Mouse (Mus musculus) Patski (cell line): Measurements from ENCODE around the gene Tspan18. TPM values are rescaled to one million over a fixed set of nuclear protein-coding genes. Genes with fewer than 3 reads are reported as not detected.

Source experiments
- ATAC-seq: fragments of 100-300 bp; one replicate; pipeline ENCODE4 v1.8.0; 2021
- CTCF ChIA-PET: fragments of 350-600 bp; sonication (Branson Sonifier 250); formaldehyde crosslinking; loops from one replicate; lab custom pipeline; 2022; ENCODE audit warnings: inconsistent platforms; lab: Charles Lee
- POLR2A ChIA-PET: fragments of 350-600 bp; sonication (Branson Sonifier 250); formaldehyde crosslinking; loops from one replicate; lab custom pipeline; 2022; ENCODE audit warnings: antibody characterized with exemption, inconsistent platforms; lab: Charles Lee
- DNase-seq: peaks from one replicate; pipeline ENCODE4 v3.0.0-alpha.2; 2011; ENCODE audit warnings: low read depth, low spot score
- H3K27me3 ChIP-seq: fragments of 371-371 bp; one replicate; pipeline ENCODE4 v1.5.1; 2021
- CTCF ChIP-seq: fragments of 100-300 bp; IDR thresholded peaks from one replicate; pipeline ENCODE4 v1.5.1; 2021
- in situ Hi-C: fragments of 300-500 bp; cut with MboI; formaldehyde crosslinking; loops from 3 replicates; pipeline ENCODE4 v1.11.1; 2018; ENCODE audit warnings: low pct_unique_long_range_greater_than_20kb, mixed read lengths
- polyA plus RNA-seq: library from polyadenylated mRNA; unstranded; gene quantifications from one replicate; pipeline ENCODE4 v1.2.3, GENCODE M21; 2021

Tspan18 gene
- polyA plus RNA-seq, 1 experiment from 2014 or later, result 16.6 TPM

DNA sequence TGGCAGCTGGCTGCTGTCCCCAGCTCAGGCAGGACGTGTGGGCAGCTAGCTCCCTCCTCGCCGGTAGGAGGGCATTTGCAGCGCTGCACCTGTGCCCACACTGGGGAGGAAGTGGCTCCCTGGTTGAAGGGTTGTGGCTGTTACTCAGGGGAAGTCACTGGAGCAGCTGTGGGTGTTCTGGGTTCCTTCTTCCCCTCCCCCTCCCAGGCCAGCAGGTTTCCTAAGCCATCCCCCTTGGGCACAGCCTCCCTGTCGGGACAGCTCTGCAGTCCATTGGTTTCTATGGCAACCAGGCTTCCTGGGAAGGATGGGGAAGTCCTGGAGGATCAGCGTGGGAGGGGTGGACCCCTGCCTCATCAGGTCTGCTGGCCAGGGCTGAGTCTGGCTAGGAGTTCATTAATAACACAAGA lies 141.6 kb downstream of the Tspan18 start:
- DNase-seq (no peak), ATAC-seq (no peak)
- no peak for TF ChIP-seq CTCF
- in situ Hi-C loops, result no loop called here
- CTCF ChIA-PET, result interaction anchor here (1.9 kb wide), 1 partner anchor 123 kb away, joined by 7 read pairs; no protein-coding TSS in a partner anchor
- no peaks in the 10 kb centered on the region for H3K27me3 ChIP-seq
- POLR2A ChIA-PET, result no interaction called here

DNA sequence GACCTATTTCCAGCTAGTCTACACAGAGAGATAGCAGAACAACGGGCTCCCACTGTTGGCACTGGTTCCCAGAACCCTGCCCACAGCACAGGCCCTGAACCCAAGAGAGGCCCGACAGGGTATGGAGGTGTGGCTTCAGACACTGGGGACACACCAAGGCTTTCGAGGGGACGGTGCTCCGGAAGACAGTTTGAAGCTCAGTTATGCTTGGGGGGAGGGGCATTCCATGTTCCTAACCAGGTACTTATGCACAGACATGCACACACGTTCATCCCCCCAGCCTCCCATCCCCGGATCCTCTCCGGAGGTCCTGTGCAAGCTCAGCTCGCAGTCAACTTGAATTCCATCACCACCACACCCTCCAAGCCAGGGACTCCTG lies 142.1 kb downstream of the Tspan18 start:
- in situ Hi-C loops, result no loop called here
- ChIA-PET POLR2A (no interaction called here), CTCF (interaction anchor here (1.9 kb wide), 1 partner anchor 123 kb away, joined by 7 read pairs; no protein-coding TSS in a partner anchor)
- H3K27me3 ChIP-seq, result no peaks in the 10 kb centered on the region
- TF ChIP-seq CTCF, result no peak
- no peak for DNase-seq
- ATAC-seq, result no peak

DNA sequence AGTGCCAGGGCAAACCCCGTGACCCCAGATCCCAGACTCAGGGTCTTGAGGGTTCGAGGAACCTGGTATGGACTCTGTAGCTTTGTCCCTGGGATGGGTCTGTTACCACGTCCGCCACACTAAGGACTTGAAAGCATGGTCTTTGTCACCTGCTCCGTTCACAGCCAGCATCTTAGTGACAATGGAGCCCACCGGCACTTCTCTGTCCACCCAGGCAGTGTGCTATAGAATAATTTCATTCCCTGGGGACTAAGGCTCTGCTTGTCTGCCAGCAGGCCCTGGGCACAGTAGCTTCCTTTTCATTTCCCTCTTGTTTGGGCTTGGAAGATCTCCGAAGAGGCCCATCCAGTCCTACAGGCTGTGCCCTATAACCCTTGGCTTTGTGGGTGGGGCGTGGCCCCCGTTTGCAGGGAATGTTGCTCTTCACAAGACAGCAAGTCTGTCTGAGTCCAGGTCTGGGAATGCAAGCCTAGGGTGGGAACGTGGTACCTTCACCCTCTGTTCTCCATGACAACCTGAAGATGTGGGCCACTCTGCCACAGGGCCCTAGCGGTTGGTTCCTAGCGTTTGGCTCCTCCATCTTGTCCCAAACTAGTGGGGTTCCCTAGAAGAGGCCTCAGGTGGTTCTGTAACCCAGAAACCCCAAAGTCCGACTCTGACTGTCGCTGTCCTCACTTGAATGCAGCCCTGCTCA lies 142.7 kb downstream of the Tspan18 start:
- CTCF ChIA-PET, result interaction anchor here (1.6 to 1.9 kb wide), 2 partner anchors 122 kb away, joined by 7 to 9 read pairs; no protein-coding TSS in a partner anchor
- ATAC-seq, result no peak
- DNase-seq, result no peak
- no peaks in the 10 kb centered on the region for H3K27me3 ChIP-seq
- POLR2A ChIA-PET, result interaction anchor here (0.8 kb wide), 1 partner anchor 84 kb away, joined by 6 read pairs; no protein-coding TSS in a partner anchor
- TF ChIP-seq CTCF, result no peak
- in situ Hi-C loops, result no loop called here

DNA sequence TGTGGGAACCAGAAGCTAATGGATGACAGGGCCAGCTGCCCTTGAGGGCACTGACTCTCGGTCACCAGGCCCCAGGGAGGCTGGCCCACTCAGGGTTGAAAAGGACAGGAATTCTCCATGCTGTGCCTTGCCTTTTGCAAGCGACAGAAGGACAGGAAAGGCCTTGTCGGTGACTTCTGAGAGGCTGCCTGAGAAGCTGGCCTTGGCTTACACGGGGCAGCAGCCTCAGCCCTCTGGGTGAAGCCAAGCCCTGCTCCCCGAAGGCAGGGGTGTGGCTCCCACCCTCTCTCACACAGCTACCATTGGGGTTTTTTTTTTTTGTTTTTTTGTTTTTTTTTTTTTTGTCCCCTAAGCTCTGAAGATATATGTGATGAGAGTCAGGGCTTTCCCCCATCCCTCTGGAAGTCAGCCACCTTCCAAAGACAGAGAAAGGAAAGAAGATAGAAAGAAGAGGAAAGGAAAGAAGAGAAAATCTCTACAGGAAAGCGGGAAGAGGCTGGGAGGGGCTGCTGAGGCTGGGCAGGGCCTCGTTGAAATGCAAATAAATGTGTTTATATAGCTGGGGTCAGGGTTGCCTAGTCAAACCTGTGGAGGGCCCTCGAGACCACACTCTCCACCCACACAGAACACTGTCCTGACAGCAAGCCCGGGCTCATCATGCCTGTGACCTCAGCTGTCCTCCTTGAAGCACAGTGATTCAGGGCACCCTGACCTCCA lies 143.4 kb downstream of the Tspan18 start:
- ChIA-PET CTCF (interaction anchor here (1.6 kb wide), 1 partner anchor 122 kb away, joined by 9 read pairs; no protein-coding TSS in a partner anchor), POLR2A (interaction anchor here (0.8 kb wide), 1 partner anchor 84 kb away, joined by 6 read pairs; no protein-coding TSS in a partner anchor)
- in situ Hi-C loops, result no loop called here
- TF ChIP-seq CTCF, result no peak
- DNase-seq (no peak), ATAC-seq (no peak)
- H3K27me3 ChIP-seq, result no peaks in the 10 kb centered on the region

DNA sequence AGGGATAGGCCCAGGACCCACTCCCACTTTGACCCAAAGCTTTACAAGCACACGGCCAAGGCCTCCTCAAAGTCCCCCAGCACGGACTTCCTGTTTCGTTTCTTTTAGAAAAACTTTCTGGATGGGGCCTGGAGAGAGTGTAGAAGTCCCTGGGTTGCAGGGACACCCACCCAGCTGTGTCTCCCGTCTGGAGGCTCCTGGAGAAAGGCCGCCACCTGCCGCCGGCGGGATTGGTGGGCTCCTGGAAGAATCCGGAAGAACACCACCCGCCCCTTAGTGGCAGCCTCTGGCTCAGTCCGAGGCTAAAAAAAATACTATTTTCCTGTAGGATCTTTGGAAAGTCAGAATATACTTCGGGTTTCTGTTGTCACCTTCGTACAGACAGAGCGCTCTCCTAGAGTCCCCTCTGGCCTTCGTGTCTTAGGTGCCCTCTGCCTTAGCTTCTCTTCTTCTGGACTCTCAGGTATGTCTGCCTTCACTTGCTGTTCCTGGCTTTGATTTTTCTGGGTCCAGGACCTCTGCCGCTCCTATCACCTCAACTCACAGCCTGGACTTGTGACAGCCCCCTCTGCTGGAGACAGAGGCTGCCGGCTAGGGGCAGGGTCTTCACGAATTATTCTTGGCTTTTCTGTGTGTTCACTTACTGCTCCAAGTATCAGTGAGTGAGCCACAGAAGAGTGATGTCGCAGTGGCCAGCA lies 145.4 kb downstream of the Tspan18 start:
- in situ Hi-C loops, result loop anchor here (5.0 kb wide), 2 partner anchors 122 to 282 kb away; no protein-coding TSS in a partner anchor
- H3K27me3 ChIP-seq, result no peaks in the 10 kb centered on the region
- TF ChIP-seq CTCF, result no peak
- CTCF ChIA-PET, result interaction anchor here (0.8 to 4.9 kb wide), 2 partner anchors 26 to 120 kb away, joined by 3 to 27 read pairs; no protein-coding TSS in a partner anchor
- DNase-seq (no peak), ATAC-seq (no peak)
- POLR2A ChIA-PET, result no interaction called here

DNA sequence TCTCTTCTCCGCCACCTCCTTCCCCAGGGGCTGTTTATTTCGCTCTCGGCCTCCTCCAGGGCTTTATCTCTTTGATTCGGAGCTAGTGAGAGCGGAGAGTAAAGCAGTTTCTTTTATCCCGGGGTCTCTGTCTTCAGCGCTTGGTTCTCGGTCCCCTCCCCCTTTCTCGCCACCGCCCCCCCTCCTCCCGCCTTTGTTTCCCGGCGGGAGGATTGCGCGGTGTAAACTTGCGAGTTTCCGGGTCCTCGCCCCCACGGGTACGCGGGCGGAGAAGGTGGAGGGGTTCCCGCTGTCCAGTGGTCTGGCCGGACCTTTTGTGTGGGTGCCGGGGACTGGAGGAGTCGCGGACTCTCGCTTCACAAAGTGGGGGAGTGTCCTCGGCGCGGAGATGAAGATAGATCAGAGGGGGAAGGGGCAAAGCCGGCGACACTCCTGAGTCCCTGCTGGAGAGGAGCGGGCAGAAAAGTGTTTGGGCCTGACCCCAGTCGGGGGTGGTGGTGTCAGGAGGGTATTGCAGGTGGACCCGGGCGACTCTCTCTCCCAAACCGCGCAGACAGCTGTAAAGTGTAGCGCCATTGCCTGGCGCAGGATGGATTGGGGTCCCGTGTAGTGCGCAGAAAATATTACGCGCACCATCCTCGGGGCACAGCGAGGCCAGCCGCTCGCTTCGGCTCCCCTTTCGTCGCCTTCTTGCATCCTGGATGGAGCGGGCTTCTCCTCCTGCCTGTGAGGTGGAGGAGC lies 146.1 kb downstream of the Tspan18 start:
- H3K27me3 ChIP-seq, result no peaks in the 10 kb centered on the region
- no peak for DNase-seq
- in situ Hi-C loops, result loop anchor here (5.0 kb wide), 2 partner anchors 121 to 281 kb away; no protein-coding TSS in a partner anchor

DNA sequence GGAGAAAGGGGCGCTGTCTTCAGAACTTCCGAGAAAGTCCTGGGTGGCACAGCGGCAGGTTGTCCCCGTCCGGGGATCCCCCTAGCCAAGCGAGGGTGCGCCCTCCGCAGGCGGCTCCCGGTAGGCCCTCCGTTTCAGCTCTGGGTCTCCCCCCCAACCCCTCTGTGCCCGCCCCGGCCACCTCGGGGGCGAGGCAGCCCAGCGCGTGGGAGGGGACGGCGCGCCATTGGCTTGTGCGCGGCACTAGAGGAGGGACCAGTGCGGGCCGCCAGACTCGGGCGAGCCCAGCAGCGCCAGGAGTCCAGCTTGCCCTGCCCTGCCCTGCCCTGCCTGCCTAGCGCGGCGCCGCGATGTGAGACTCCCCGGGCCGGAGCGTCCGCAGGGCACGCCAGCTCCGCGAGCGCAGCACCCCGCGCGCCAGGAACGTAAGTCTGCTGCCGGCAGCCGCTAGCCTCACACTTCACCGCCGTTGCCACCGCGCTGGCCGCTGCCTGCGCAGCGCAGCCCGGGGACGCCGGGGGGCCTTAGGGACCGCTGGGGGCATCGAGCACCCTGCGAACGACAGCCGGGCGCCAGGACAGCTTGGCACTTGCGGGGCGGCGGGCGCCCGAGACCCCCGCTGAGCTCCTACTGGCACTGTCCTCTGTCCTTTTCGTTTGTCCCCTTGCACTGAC lies 146.8 kb downstream of the Tspan18 start, which contains the start of gene Trp53i11:
TSS of gene Trp53i11 (plus strand) at position 226 of the 674 bp plus-strand sequence.
- H3K27me3 ChIP-seq, result no peaks in the 10 kb centered on the region
- TF ChIP-seq CTCF, result no peak

More for the DNA sequence above, 146.1 kb downstream of the Tspan18 start:
- TF ChIP-seq CTCF, result no peak
- peak; percentile 18 for ATAC-seq
- CTCF ChIA-PET, result interaction anchor here (0.8 to 4.9 kb wide), 5 partner anchors 11 to 120 kb away, joined by 3 to 27 read pairs (median 3); no protein-coding TSS in a partner anchor
- POLR2A ChIA-PET, result no interaction called here

DNA sequence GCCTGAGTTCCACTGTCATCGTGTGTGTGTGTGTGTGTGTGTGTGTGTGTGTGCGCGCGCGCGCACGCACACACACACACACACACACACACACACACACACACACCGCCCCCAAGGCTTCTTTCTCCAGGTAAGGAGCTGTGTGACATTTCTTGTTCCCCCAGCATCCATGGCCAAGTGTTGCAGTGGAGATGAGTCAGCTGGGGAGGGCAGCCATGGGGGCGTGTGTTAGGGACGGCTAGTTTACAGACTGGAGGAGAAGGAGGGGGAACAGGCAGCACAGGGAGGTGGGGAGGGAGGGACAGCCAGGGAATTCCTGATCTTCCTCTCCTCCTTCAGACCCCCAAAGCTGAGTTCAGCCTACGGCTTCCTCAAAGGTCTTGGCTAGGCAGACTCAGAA lies 151.4 kb downstream of the Tspan18 start:
- CTCF ChIA-PET, result interaction anchor here (1.4 kb wide), 1 partner anchor 114 kb away, joined by 6 read pairs; no protein-coding TSS in a partner anchor
- POLR2A ChIA-PET, result interaction anchor here (0.6 kb wide), 1 partner anchor 32 kb away, joined by 3 read pairs; no protein-coding TSS in a partner anchor
- DNase-seq (no peak), ATAC-seq (no peak)
- in situ Hi-C loops, result no loop called here
- no peaks in the 10 kb centered on the region for H3K27me3 ChIP-seq
- TF ChIP-seq CTCF, result no peak

More for the DNA sequence above, 146.8 kb downstream of the Tspan18 start, which contains the start of gene Trp53i11:
- ChIA-PET CTCF (interaction anchor here (0.9 to 4.9 kb wide), 4 partner anchors 11 to 119 kb away, joined by 3 to 27 read pairs (median 3); no protein-coding TSS in a partner anchor), POLR2A (no interaction called here)
- in situ Hi-C loops, result loop anchor here (5.0 kb wide), 2 partner anchors 120 to 280 kb away; no protein-coding TSS in a partner anchor
- DNase-seq (peak; percentile 54), ATAC-seq (peak; percentile 95)
